Mouse (Mus musculus) kidney, embryonic 16.5 days (tissue): ENCODE results near the gene Aoc1. TPM values are rescaled to one million over a fixed set of nuclear protein-coding genes. Genes with fewer than 3 reads are reported as not detected.

Experiments used
- ATAC-seq: fragments of 200-750 bp; cut with Nextera tagmentation; 2 replicates; pipeline ENCODE4 v1.8.0; 2017; ENCODE audit warnings: moderate TSS enrichment; ENCODE audit not compliant: low FRiP score, low TSS enrichment
- H3K27ac ChIP-seq: fragments of 300-500 bp; sonication (generic); 2 replicates; pipeline ENCODE4 v1.5.1; 2014; ENCODE audit warnings: low read length
- H3K27me3 ChIP-seq: fragments of 300-500 bp; sonication (generic); 2 replicates; pipeline ENCODE4 v1.6.1; 2014; ENCODE audit warnings: low read length, control low read depth, mixed read lengths; ENCODE audit not compliant: insufficient read depth
- H3K36me3 ChIP-seq: fragments of 300-500 bp; sonication (generic); 2 replicates; pipeline ENCODE4 v1.6.1; 2014; ENCODE audit warnings: low read length, control low read depth, mixed read lengths; ENCODE audit not compliant: insufficient read depth
- H3K4me1 ChIP-seq: fragments of 300-500 bp; sonication (generic); 2 replicates; pipeline ENCODE4 v1.6.1; 2014; ENCODE audit warnings: low read length, control low read depth, mixed read lengths; ENCODE audit not compliant: insufficient read depth
- H3K4me2 ChIP-seq: fragments of 300-500 bp; sonication (generic); replicated peaks from 2 replicates; pipeline ENCODE4 v1.6.1; 2014; ENCODE audit warnings: low read depth, low read length
- H3K4me3 ChIP-seq: fragments of 300-500 bp; sonication (generic); 2 replicates; pipeline ENCODE4 v1.5.1; 2014; ENCODE audit warnings: mild to moderate bottlenecking, low read length
- H3K9ac ChIP-seq: fragments of 300-500 bp; sonication (generic); replicated peaks from 2 replicates; pipeline ENCODE4 v1.6.1; 2014; ENCODE audit warnings: low read length
- H3K9me3 ChIP-seq: fragments of 300-500 bp; sonication (generic); 2 replicates; pipeline ENCODE4 v1.6.1; 2016; ENCODE audit warnings: low read length, control low read depth
- WGBS: fragments of 180-500 bp; shearing (Covaris S2); extraction: QIAGEN DNeasy Blood & Tissue Kit; methylation state at CpG from one replicate; pipeline ENCODE4 v1.1.7; 2014; 5-methylcytosine and 5-hydroxymethylcytosine counted together
- polyA plus RNA-seq: library from polyadenylated mRNA; unstranded; fragments of >200 nt; fragmentation: Nextera tagmentation; extraction: Ambion mirVana; gene quantifications from 2 replicates; pipeline ENCODE4 v1.2.1, GENCODE M21; 2015

Aoc1 gene
- 4.7 and 6.0 TPM in 2 replicates for polyA plus RNA-seq

GRCm38 (mm10) chr6:48872596-48872995 is at the start of gene Aoc1:
Gene Aoc1, plus strand, starts transcription at chr6:48872896.
- Histone ChIP-seq H3K36me3 (no peaks in the 10 kb centered on the region), H3K27me3 (no peaks in the 10 kb centered on the region), H3K4me2 (no peak within 1 kb of the TSS), H3K4me3 (no peak within 1 kb of the TSS), H3K4me1 (0 out of 2 replicates have a peak, but pooled peaks cover 3% of the 10 kb centered on the region), H3K27ac (no peak within 1 kb of the TSS), H3K9ac (no peak within 1 kb of the TSS), H3K9me3 (no peaks in the 10 kb centered on the region)
- 70% methylated on average over 5 of the region's 5 CpGs for WGBS
- no peak for ATAC-seq

DNA sequence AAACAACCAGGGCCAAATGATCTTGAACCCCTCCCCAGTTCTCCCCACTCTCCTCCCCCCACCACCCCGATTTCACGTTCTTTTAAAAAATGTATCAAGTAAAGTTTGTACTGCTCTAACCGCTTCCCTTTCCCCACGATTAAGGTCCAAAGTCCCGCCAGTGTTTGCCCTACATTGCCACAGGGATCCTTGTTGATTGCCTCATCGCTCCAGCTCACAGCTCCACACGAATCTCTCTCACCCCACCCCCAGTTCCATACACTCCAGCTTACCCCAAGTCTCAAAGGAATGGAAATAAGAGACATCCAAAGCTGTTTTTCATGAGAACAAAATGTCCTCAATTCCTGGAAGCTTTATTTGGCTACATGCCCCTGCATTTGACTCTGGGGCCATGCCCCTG is 47.7 kb upstream of the Aoc1 start:
- H3K4me2 ChIP-seq, result no peak overlapping the region

GRCm38 (mm10) chr6:48828976-48829375 is 43.7 kb upstream of the Aoc1 start:
- 0 out of 2 replicates have a peak, but pooled peaks cover 5% of the 10 kb centered on the region for H3K4me1 ChIP-seq
- WGBS, result 75% methylated on average over 1 of the region's 1 CpGs
- no peaks in the 10 kb centered on the region for H3K9me3 ChIP-seq
- no peak for ATAC-seq
- no peak overlapping the region for H3K9ac ChIP-seq
- no peaks in the 10 kb centered on the region for H3K27me3 ChIP-seq
- H3K36me3 ChIP-seq, result peaks cover 18% of the 10 kb centered on the region
- H3K27ac ChIP-seq, result no peak overlapping the region
- no peak overlapping the region for H3K4me2 ChIP-seq
- H3K4me3 ChIP-seq, result no peak overlapping the region

More for the DNA sequence above, 47.7 kb upstream of the Aoc1 start:
- Histone ChIP-seq H3K36me3 (no peaks in the 10 kb centered on the region), H3K4me3 (no peak overlapping the region), H3K4me1 (peaks cover 7% of the 10 kb centered on the region; the same call in 1 of the 2 replicates), H3K27ac (no peak overlapping the region), H3K9ac (no peak overlapping the region), H3K27me3 (no peaks in the 10 kb centered on the region), H3K9me3 (no peaks in the 10 kb centered on the region)
- no peak for ATAC-seq
- WGBS, result 70% methylated on average over 7 of the region's 7 CpGs

DNA sequence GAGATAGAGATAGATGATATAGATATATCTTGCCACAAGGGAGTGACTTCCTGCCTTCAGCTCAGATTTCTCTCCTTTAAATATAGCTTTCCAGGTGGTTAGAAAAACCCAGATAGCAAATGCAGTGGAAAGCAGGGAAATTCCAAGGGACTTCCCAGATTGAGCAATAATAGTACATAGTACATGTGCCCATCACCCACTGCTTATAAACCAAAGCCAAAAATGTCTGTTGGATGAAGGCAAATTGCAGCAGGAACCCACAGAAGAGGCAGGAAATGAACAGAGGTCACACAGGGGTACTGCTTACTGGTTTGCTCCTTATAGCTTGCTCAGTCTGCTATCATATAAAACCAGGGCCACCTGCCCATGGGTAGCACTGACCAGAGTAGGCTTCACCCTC is 43.0 kb upstream of the Aoc1 start:
- H3K36me3 ChIP-seq, result peaks cover 24% of the 10 kb centered on the region
- no peak overlapping the region for H3K4me2 ChIP-seq
- H3K9ac ChIP-seq, result no peak overlapping the region
- H3K9me3 ChIP-seq, result no peaks in the 10 kb centered on the region
- no peak for ATAC-seq
- 0 out of 2 replicates have a peak, but pooled peaks cover 5% of the 10 kb centered on the region for H3K4me1 ChIP-seq
- H3K27me3 ChIP-seq, result no peaks in the 10 kb centered on the region
- H3K4me3 ChIP-seq, result no peak overlapping the region
- no peak overlapping the region for H3K27ac ChIP-seq

GRCm38 (mm10) chr6:48830241-48830640 is 42.5 kb upstream of the Aoc1 start:
- 40% methylated on average over 1 of the region's 1 CpGs for WGBS
- ATAC-seq, result no peak
- Histone ChIP-seq H3K36me3 (peaks cover 30% of the 10 kb centered on the region), H3K9ac (no peak overlapping the region), H3K4me3 (no peak overlapping the region), H3K27ac (no peak overlapping the region), H3K9me3 (no peaks in the 10 kb centered on the region), H3K4me2 (no peak overlapping the region), H3K27me3 (no peaks in the 10 kb centered on the region), H3K4me1 (0 out of 2 replicates have a peak, but pooled peaks cover 5% of the 10 kb centered on the region)

DNA sequence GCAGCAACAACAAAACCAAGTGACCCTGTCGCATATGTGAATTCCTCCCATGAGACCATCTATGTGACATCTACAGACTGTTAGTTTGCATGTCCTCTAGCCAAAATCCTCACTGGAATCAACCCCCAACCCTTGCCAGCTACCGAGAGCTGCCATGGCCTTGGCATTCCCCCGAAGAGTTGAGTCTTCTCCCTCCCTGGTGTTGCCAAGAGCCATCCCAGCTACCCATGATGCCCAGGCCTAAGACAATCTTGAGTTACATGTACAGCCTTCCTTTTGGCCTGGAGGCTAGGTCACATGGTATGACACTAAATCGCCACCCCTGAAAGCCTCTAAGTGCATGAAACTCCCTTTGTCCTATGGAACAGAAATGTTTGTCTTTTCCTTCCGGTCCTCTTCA is 41.6 kb upstream of the Aoc1 start:
- Histone ChIP-seq H3K36me3 (peaks cover 39% of the 10 kb centered on the region), H3K27me3 (no peaks in the 10 kb centered on the region), H3K9me3 (no peaks in the 10 kb centered on the region), H3K4me2 (no peak overlapping the region), H3K27ac (no peak overlapping the region), H3K4me1 (0 out of 2 replicates have a peak, but pooled peaks cover 5% of the 10 kb centered on the region), H3K4me3 (no peak overlapping the region), H3K9ac (no peak overlapping the region)
- ATAC-seq, result no peak
- 87% methylated on average over 5 of the region's 5 CpGs for WGBS

DNA sequence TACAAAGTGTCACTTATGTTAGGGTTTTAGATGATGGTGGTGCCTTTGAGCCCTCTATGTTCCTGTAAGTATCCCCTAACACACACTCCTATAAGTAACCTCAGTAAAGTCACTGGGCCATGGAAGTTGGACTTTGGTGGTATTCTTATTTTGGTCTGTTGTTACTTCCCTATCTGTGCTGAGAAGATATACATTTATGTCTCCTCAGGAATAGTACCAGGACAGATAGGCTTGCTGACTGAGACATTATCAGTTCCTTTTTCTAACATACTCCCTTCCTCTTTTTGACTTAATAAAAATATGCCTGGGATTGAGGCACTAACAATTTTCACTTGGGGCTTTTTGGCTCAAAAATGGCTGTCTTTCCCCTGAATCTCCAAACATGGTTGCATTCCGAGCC is 40.3 kb upstream of the Aoc1 start:
- H3K4me2 ChIP-seq, result no peak overlapping the region
- H3K9ac ChIP-seq, result no peak overlapping the region
- no peaks in the 10 kb centered on the region for H3K27me3 ChIP-seq
- 0 out of 2 replicates have a peak, but pooled peaks cover 5% of the 10 kb centered on the region for H3K4me1 ChIP-seq
- 97% methylated on average over 1 of the region's 1 CpGs for WGBS
- no peak overlapping the region for H3K27ac ChIP-seq
- H3K4me3 ChIP-seq, result no peak overlapping the region
- no peak for ATAC-seq
- no peaks in the 10 kb centered on the region for H3K9me3 ChIP-seq
- peaks cover 49% of the 10 kb centered on the region for H3K36me3 ChIP-seq

DNA sequence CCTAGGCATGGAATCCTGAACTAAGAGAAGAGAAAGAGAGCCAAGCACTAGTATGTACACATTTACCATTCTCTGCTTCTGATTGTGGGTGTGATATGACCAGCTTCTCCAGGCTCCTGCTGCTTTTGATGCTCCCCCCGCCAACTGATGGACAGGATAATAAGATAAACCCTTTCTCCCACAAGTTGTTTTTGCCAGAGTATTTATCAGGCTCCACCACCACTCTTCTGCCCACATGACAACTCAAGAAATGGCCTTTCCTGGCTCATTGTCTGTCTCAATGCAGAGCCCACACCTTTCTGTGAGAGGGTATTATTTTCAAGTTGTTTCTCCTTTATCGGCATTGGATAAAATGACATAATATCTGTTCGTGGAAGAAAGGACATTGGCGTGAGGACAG is 39.2 kb upstream of the Aoc1 start:
- Histone ChIP-seq H3K9me3 (no peaks in the 10 kb centered on the region), H3K27me3 (no peaks in the 10 kb centered on the region), H3K4me3 (no peak overlapping the region), H3K4me2 (no peak overlapping the region), H3K9ac (no peak overlapping the region), H3K4me1 (peaks cover 7% of the 10 kb centered on the region; the same call in 1 of the 2 replicates), H3K36me3 (peaks cover 53% of the 10 kb centered on the region), H3K27ac (no peak overlapping the region)
- ATAC-seq, result no peak
- 96% methylated on average over 4 of the region's 4 CpGs for WGBS

- Histone ChIP-seq H3K4me2 (no peak overlapping the region), H3K4me1 (peaks cover 18% of the 10 kb centered on the region), H3K27me3 (no peaks in the 10 kb centered on the region), H3K9me3 (no peaks in the 10 kb centered on the region), H3K4me3 (no peak overlapping the region), H3K9ac (no peak overlapping the region), H3K27ac (no peak overlapping the region), H3K36me3 (peaks cover 53% of the 10 kb centered on the region)
- no peak for ATAC-seq
- WGBS, result 85% methylated on average over 5 of the region's 5 CpGs
Measured at GRCm38 (mm10) chr6:48835241-48835640, 37.5 kb upstream of the Aoc1 start.

DNA sequence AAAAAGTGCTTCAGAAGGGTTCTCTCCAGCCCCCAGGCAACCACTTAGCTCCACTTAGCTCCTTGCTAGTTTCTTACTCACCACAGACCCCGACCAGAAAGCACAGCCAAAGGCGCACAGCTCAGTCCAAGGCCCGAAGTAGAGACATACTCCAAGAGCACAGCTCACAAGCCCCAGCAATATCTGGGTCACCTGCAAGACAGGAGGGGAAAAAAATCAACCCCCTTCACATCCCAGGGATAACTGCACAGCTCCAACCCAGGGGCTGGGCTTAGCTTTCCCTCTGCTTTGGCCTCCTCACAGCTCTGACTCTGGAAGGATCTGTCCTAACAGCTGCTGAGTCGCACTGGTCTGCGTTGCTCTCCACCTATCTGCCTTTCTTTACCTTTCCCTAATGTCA is 36.5 kb upstream of the Aoc1 start:
- H3K9me3 ChIP-seq, result no peaks in the 10 kb centered on the region
- ATAC-seq, result no peak

More for the DNA sequence above, 36.5 kb upstream of the Aoc1 start:
- H3K4me3 ChIP-seq, result no peak overlapping the region
- peaks cover 53% of the 10 kb centered on the region for H3K36me3 ChIP-seq
- no peak overlapping the region for H3K27ac ChIP-seq
- no peaks in the 10 kb centered on the region for H3K27me3 ChIP-seq
- 91% methylated on average over 5 of the region's 5 CpGs for WGBS
- no peak overlapping the region for H3K9ac ChIP-seq
- peaks cover 18% of the 10 kb centered on the region for H3K4me1 ChIP-seq
- no peak overlapping the region for H3K4me2 ChIP-seq
